Mouse (Mus musculus) layer of hippocampus, postnatal 10 days (tissue): ENCODE data around the gene Abcf2. TPM values are rescaled to one million over a fixed set of nuclear protein-coding genes. Genes with fewer than 3 reads are reported as not detected.

Experiments used
- DNase-seq, 2 experiments: peaks; one replicate each; pipeline ENCODE4 v3.0.0; 2021; ENCODE audit warnings: low spot score in 2 of 2
- microRNA-seq, 2 experiments: library from miRNA; unstranded; fragments of <30 nt; microRNA quantifications; one replicate each; pipeline ENCODE4 v1.2.0; 2021
- total RNA-seq, 2 experiments: library from RNA; stranded (reverse); gene quantifications; 2 replicates each; pipeline ENCODE4 v1.2.3; 2021

Abcf2 gene
- total RNA-seq, 2 experiments from 2014 or later = 53.2 to 57.3 TPM

- DNase-seq = no peak
Observed at GRCm38 (mm10) chr5:24534292-24534691, 43.0 kb downstream of the Abcf2 start.

GRCm38 (mm10) chr5:24533391-24533790 lies 43.9 kb downstream of the Abcf2 start:
- DNase-seq = no peak

- DNase-seq = peak; percentile 96 to 97
Observed at GRCm38 (mm10) chr5:24530042-24530689, 47.1 kb downstream of the Abcf2 start.

- no peak for DNase-seq
Observed at GRCm38 (mm10) chr5:24527780-24528179, 49.5 kb downstream of the Abcf2 start.

GRCm38 (mm10) chr5:24526889-24527230 lies 50.4 kb downstream of the Abcf2 start, which contains the start of gene Gbx1:
Gene Gbx1 (minus strand): TSS chr5:24527202.
- no peak for DNase-seq

- no peak for DNase-seq
Observed at GRCm38 (mm10) chr5:24526190-24526888, 50.9 kb downstream of the Abcf2 start.

- DNase-seq = no peak
Observed at GRCm38 (mm10) chr5:24525360-24526189, 51.7 kb downstream of the Abcf2 start.

- DNase-seq = no peak
Observed at GRCm38 (mm10) chr5:24524522-24524921, 52.7 kb downstream of the Abcf2 start.

GRCm38 (mm10) chr5:24523806-24524205 lies 53.5 kb downstream of the Abcf2 start:
- DNase-seq = no peak

GRCm38 (mm10) chr5:24521366-24521765 lies 55.9 kb downstream of the Abcf2 start:
- no peak for DNase-seq

Small RNA genes within 50 kb of the gene (microRNA-seq; reads per million reads assigned to microRNA genes)
- gene Mir671 = 1,196 to 1,436 reads per million in 2 experiments

Other genes starting within 250 kb of the Abcf2 start
- 10 to 100 TPM; 15.0 to 18.6 TPM for gene Kcnh2, start 225.9 kb downstream of the Abcf2 start, total RNA-seq
- gene Nos3, start 212.7 kb downstream of the Abcf2 start, total RNA-seq = 10 to 100 TPM; 10.1 to 11.8 TPM
- 1 to 10 TPM; 5.0 to 5.2 TPM for gene Atg9b, start 185.3 kb downstream of the Abcf2 start, total RNA-seq
- gene Abcb8, start 183.8 kb downstream of the Abcf2 start, total RNA-seq = 10 to 100 TPM; 40.0 to 53.1 TPM
- gene Asic3, start 164.1 kb downstream of the Abcf2 start, total RNA-seq = not detected
- 100 to 1,000 TPM; 127 to 133 TPM for gene Cdk5, start 153.9 kb downstream of the Abcf2 start, total RNA-seq
- 10 to 100 TPM; 22.0 to 33.7 TPM for gene Slc4a2, start 153.6 kb downstream of the Abcf2 start, total RNA-seq
- 100 to 1,000 TPM in 1 of 2 experiments, 10 to 100 TPM in 1; 87.4 to 111 TPM for gene Fastk, start 132.2 kb downstream of the Abcf2 start, total RNA-seq
- 10 to 100 TPM; 24.1 to 26.4 TPM for gene Tmub1, start 129.6 kb downstream of the Abcf2 start, total RNA-seq
- 100 to 1,000 TPM; 511 to 516 TPM for gene Agap3, start 125.3 kb downstream of the Abcf2 start, total RNA-seq
- not detected for gene Gbx1, start 50.3 kb downstream of the Abcf2 start, total RNA-seq
- under 1 TPM; 0.38 to 0.41 TPM for gene Asb10, start 36.5 kb downstream of the Abcf2 start, total RNA-seq
- gene 4931409K22Rik, start 20.7 kb downstream of the Abcf2 start, total RNA-seq = not detected
- 10 to 100 TPM; 54.6 to 64.1 TPM for gene Chpf2, start 9.3 kb upstream of the Abcf2 start, total RNA-seq
- 100 to 1,000 TPM; 136 to 148 TPM for gene Smarcd3, start 46.9 kb upstream of the Abcf2 start, total RNA-seq
- 10 to 100 TPM; 71.7 to 75.3 TPM for gene Nub1, start 108.1 kb upstream of the Abcf2 start, total RNA-seq
- gene Wdr86, start 153.3 kb upstream of the Abcf2 start, total RNA-seq = 1 to 10 TPM; 1.5 to 2.4 TPM
- gene Crygn, start 180.5 kb upstream of the Abcf2 start, total RNA-seq = 1 to 10 TPM; 1.5 to 1.8 TPM